Mouse (Mus musculus): Measurements from ENCODE around the gene Nudt12. TPM values are rescaled to one million over a fixed set of nuclear protein-coding genes. Genes with fewer than 3 reads are reported as not detected.

Nudt12 gene
- 3.7 and 3.9 TPM in 2 replicates for polyA plus RNA-seq (2015; fragmentation: Nextera tagmentation; extraction: Ambion mirVana)

DNA sequence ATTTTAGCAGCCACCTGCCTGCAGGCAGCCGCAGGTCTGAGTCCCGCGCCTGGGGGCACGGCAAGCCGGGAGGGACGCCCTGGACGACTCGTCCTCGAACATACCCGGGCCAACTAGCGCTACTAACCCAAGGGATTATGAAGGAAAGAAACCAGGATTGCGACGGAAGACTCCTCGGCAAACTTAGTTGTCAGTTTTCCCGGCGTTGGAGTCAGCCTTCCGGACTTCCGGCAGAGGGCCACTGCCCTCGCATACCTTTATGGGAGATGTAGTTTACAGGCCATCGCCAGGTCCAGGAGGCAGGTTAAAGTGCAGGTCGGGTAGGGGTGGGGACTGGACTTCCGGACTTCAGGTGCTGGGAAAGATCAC, at the start of gene Nudt12:
Gene Nudt12, minus strand, starts transcription at position 282 of the 369 bp plus-strand sequence.
- under 1% methylated on average over 22 of the region's 22 CpGs for WGBS
- no peaks in the 10 kb centered on the region for H3K9me3 ChIP-seq (replicated peaks)
- peak within 1 kb of the TSS; percentile 62 for H3K4me3 ChIP-seq (replicated peaks)
- no peaks in the 10 kb centered on the region for H3K4me1 ChIP-seq
- peak within 1 kb of the TSS; percentile 34; the same call in 1 of the 2 replicates for H3K9ac ChIP-seq
- H3K36me3 ChIP-seq = no peaks in the 10 kb centered on the region
- no peak within 1 kb of the TSS for H3K27ac ChIP-seq (replicated peaks)
- peak; percentile 78; the same call in 1 of the 2 replicates for ATAC-seq (ENCODE audit: insufficient number of reproducible peaks, low FRiP score, low TSS enrichment, low read depth)
- H3K4me2 ChIP-seq (replicated peaks) = peak within 1 kb of the TSS; percentile 69
- no peaks in the 10 kb centered on the region for H3K27me3 ChIP-seq

GRCm38 (mm10) chr17:59053306-59053705, 40.1 kb upstream of the Nudt12 start:
- Histone ChIP-seq H3K9ac (no peak overlapping the region), H3K4me2 (replicated peaks) (no peak overlapping the region), H3K27me3 (no peaks in the 10 kb centered on the region), H3K9me3 (replicated peaks) (no peaks in the 10 kb centered on the region), H3K4me1 (no peaks in the 10 kb centered on the region), H3K4me3 (replicated peaks) (no peak overlapping the region), H3K27ac (replicated peaks) (no peak overlapping the region), H3K36me3 (no peaks in the 10 kb centered on the region)
- 51% methylated on average over 4 of the region's 4 CpGs for WGBS
- no peak for ATAC-seq (ENCODE audit: insufficient number of reproducible peaks, low FRiP score, low TSS enrichment, low read depth)

DNA sequence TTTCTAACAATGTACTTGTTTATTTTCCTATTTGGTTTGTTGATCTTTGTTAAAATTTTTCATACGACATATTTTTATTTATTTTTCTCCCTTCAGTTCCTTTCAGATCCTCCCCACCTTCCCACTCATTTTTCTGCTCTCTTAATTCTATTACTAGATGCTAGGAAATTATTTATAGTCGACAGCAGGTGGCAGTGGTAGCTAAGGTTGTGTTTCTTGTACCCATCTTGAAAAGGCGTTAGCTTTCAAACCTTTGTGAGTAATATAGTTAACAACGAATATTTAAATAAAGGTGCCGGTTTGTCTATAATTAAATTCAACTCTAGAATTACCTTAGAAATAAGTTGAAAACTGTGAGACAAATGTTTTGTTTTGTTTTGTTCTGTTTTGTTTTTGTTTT, 26.6 kb upstream of the Nudt12 start:
- H3K4me1 ChIP-seq = no peaks in the 10 kb centered on the region
- H3K27ac ChIP-seq (replicated peaks) = no peak overlapping the region
- WGBS = 46% methylated on average over 5 of the region's 5 CpGs
- no peak overlapping the region for H3K9ac ChIP-seq
- no peaks in the 10 kb centered on the region for H3K9me3 ChIP-seq (replicated peaks)
- H3K27me3 ChIP-seq = no peaks in the 10 kb centered on the region
- H3K4me2 ChIP-seq (replicated peaks) = no peak overlapping the region
- no peaks in the 10 kb centered on the region for H3K36me3 ChIP-seq
- ATAC-seq (ENCODE audit: insufficient number of reproducible peaks, low FRiP score, low TSS enrichment, low read depth) = no peak
- H3K4me3 ChIP-seq (replicated peaks) = no peak overlapping the region

DNA sequence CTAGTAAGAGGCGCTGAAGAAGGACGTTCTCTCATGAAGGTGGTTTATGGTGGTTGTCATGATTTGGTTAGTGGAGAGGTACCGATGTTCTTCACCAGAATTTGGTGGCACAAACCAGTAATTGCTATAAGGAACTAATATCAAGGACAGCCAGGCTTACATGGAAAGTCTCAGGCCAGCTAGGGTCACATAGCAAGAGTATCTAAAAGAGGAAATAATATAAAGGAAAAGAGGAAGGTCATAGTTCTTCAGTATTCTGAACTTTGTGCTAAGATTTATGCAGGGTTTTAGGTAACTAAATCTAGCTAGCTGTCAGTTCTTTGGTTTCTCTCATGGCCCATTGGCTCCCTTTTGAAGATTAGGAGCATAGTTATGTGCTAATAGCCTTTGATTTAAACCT, 20.3 kb upstream of the Nudt12 start:
- H3K9me3 ChIP-seq (replicated peaks) = no peaks in the 10 kb centered on the region
- ATAC-seq (ENCODE audit: insufficient number of reproducible peaks, low FRiP score, low TSS enrichment, low read depth) = no peak

GRCm38 (mm10) chr17:59026336-59026735, 13.2 kb upstream of the Nudt12 start:
- Histone ChIP-seq H3K4me2 (replicated peaks) (no peak overlapping the region), H3K36me3 (no peaks in the 10 kb centered on the region), H3K9ac (no peak overlapping the region), H3K27me3 (no peaks in the 10 kb centered on the region), H3K9me3 (replicated peaks) (no peaks in the 10 kb centered on the region), H3K4me1 (no peaks in the 10 kb centered on the region), H3K4me3 (replicated peaks) (no peak overlapping the region), H3K27ac (replicated peaks) (no peak overlapping the region)
- ATAC-seq (ENCODE audit: insufficient number of reproducible peaks, low FRiP score, low TSS enrichment, low read depth) = no peak
- WGBS = 76% methylated on average over 3 of the region's 3 CpGs

More for the DNA sequence above, 20.3 kb upstream of the Nudt12 start:
- no peak overlapping the region for H3K4me2 ChIP-seq (replicated peaks)
- WGBS = 92% methylated on average over 3 of the region's 3 CpGs
- no peak overlapping the region for H3K9ac ChIP-seq
- no peaks in the 10 kb centered on the region for H3K36me3 ChIP-seq
- H3K27me3 ChIP-seq = no peaks in the 10 kb centered on the region
- H3K4me3 ChIP-seq (replicated peaks) = no peak overlapping the region
- H3K4me1 ChIP-seq = no peaks in the 10 kb centered on the region
- H3K27ac ChIP-seq (replicated peaks) = no peak overlapping the region

DNA sequence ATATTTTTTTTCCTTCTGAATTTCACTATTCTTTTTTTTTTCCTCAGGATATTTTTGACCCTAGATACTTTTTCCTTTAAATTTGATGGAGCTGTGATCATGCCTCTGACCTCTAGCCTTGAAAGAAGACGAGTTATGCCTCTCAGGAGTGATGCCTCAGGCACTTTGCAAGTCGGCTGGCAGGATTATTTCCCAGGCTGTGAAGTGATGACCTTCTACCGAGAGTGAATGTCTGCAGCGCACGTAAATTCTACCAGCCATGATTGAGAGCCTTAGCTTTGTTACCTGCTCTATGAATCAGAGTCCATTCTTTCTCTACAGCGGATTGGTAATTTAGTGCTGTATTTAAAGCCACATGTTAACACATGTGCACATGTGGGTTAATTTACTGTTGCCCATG, 11.3 kb upstream of the Nudt12 start:
- no peaks in the 10 kb centered on the region for H3K36me3 ChIP-seq
- H3K4me3 ChIP-seq (replicated peaks) = no peak overlapping the region
- no peaks in the 10 kb centered on the region for H3K27me3 ChIP-seq
- H3K27ac ChIP-seq (replicated peaks) = no peak overlapping the region
- no peaks in the 10 kb centered on the region for H3K9me3 ChIP-seq (replicated peaks)
- no peak overlapping the region for H3K9ac ChIP-seq
- 30% methylated on average over 6 of the region's 6 CpGs for WGBS
- H3K4me2 ChIP-seq (replicated peaks) = no peak overlapping the region
- no peak for ATAC-seq (ENCODE audit: insufficient number of reproducible peaks, low FRiP score, low TSS enrichment, low read depth)
- no peaks in the 10 kb centered on the region for H3K4me1 ChIP-seq

DNA sequence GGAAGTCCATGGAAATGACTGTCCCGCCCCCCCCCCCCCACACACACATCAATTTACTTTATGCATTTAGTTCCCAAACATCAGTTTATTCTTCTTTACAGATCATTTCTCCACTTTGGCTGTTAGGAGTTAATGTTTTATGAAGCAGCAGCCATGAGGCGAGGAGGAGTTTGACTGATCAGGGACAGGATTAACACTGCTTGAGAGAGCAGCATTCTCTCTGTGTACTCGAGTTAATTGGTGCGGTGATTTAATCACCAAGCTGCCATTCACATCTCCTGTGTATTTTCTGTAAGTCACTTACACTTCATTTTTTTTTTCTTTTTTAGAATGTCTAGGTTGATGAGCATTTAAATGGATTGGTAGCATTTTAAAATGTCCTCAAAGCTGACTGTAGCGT, 10.8 kb upstream of the Nudt12 start:
- no peak overlapping the region for H3K4me3 ChIP-seq (replicated peaks)
- no peak overlapping the region for H3K27ac ChIP-seq (replicated peaks)
- H3K4me2 ChIP-seq (replicated peaks) = no peak overlapping the region
- H3K4me1 ChIP-seq = no peaks in the 10 kb centered on the region
- 53% methylated on average over 5 of the region's 5 CpGs for WGBS
- no peaks in the 10 kb centered on the region for H3K9me3 ChIP-seq (replicated peaks)
- H3K27me3 ChIP-seq = no peaks in the 10 kb centered on the region
- no peak for ATAC-seq (ENCODE audit: insufficient number of reproducible peaks, low FRiP score, low TSS enrichment, low read depth)
- no peaks in the 10 kb centered on the region for H3K36me3 ChIP-seq
- H3K9ac ChIP-seq = no peak overlapping the region

- no peaks in the 10 kb centered on the region for H3K36me3 ChIP-seq
- H3K27ac ChIP-seq (replicated peaks) = no peak overlapping the region
- H3K4me3 ChIP-seq (replicated peaks) = no peak overlapping the region
- H3K4me1 ChIP-seq = no peaks in the 10 kb centered on the region
- no peak for ATAC-seq (ENCODE audit: insufficient number of reproducible peaks, low FRiP score, low TSS enrichment, low read depth)
- no peaks in the 10 kb centered on the region for H3K27me3 ChIP-seq
- H3K9ac ChIP-seq = no peak overlapping the region
- no peaks in the 10 kb centered on the region for H3K9me3 ChIP-seq (replicated peaks)
- H3K4me2 ChIP-seq (replicated peaks) = no peak overlapping the region
- WGBS = 45% methylated on average over 4 of the region's 4 CpGs
These were observed 5.5 kb upstream of the Nudt12 start for GRCm38 (mm10) chr17:59018666-59019065.

DNA sequence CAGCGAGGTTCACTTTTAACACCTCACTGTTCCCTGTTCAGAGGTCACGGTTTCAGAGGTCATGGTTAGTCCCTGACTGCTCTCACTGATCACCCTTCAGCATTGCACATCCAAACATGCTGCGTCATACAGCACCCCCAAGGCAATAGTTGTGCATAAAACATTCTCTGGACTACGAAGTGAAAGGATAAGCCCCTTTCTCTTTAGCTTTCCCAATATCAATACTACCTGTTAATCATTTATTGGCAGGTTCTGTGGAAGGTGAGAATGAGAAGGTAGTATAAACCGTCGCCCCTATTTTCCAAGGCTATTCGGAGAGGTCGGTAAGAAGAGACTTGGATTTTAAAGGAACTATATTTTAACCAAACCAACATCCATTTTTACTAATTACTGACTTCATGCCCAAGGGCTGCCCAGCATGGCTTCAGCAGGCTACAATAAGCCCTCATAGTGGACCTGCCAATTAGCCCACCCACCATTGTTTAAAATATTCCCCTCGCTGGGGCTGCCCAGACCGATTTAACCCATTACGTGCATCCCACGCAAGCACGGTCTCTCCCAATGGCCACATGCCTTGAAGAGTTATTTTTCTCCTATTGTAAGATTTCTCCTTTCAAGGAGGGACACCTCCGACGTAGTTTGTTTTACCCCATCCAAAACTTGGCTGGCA, 616 bp downstream of the Nudt12 start:
- Histone ChIP-seq H3K27me3 (no peaks in the 10 kb centered on the region), H3K9me3 (replicated peaks) (no peaks in the 10 kb centered on the region), H3K36me3 (no peaks in the 10 kb centered on the region), H3K9ac (peak overlapping the region; percentile 34; the same call in 1 of the 2 replicates), H3K4me1 (no peaks in the 10 kb centered on the region), H3K4me3 (replicated peaks) (peak overlapping the region; percentile 62), H3K27ac (replicated peaks) (no peak overlapping the region), H3K4me2 (replicated peaks) (peak overlapping the region; percentile 69)
- 12% methylated on average over 15 of the region's 15 CpGs for WGBS
- 0 out of 2 replicates have a peak, but pooled peaks have one; percentile 11 for ATAC-seq (ENCODE audit: insufficient number of reproducible peaks, low FRiP score, low TSS enrichment, low read depth)

GRCm38 (mm10) chr17:59011546-59012307, 1.4 kb downstream of the Nudt12 start:
- H3K9me3 ChIP-seq (replicated peaks) = no peaks in the 10 kb centered on the region
- 75% methylated on average over 13 of the region's 13 CpGs for WGBS
- no peak overlapping the region for H3K27ac ChIP-seq (replicated peaks)
- H3K9ac ChIP-seq = no peak overlapping the region
- H3K4me3 ChIP-seq (replicated peaks) = no peak overlapping the region
- ATAC-seq (ENCODE audit: insufficient number of reproducible peaks, low FRiP score, low TSS enrichment, low read depth) = no peak
- no peaks in the 10 kb centered on the region for H3K36me3 ChIP-seq
- no peak overlapping the region for H3K4me2 ChIP-seq (replicated peaks)
- H3K27me3 ChIP-seq = no peaks in the 10 kb centered on the region
- H3K4me1 ChIP-seq = no peaks in the 10 kb centered on the region

GRCm38 (mm10) chr17:58991275-58991674, 21.9 kb downstream of the Nudt12 start, which contains the start of gene Pdzph1:
Pdzph1 (minus strand) TSS chr17:58991375.
- ATAC-seq (ENCODE audit: insufficient number of reproducible peaks, low FRiP score, low TSS enrichment, low read depth) = no peak
- WGBS = 86% methylated on average over 6 of the region's 6 CpGs
- no peak within 1 kb of the TSS for H3K27ac ChIP-seq (replicated peaks)
- H3K9me3 ChIP-seq (replicated peaks) = no peaks in the 10 kb centered on the region
- H3K4me3 ChIP-seq (replicated peaks) = no peak within 1 kb of the TSS
- no peaks in the 10 kb centered on the region for H3K4me1 ChIP-seq
- H3K9ac ChIP-seq = no peak within 1 kb of the TSS
- no peaks in the 10 kb centered on the region for H3K36me3 ChIP-seq
- H3K4me2 ChIP-seq (replicated peaks) = no peak within 1 kb of the TSS
- no peaks in the 10 kb centered on the region for H3K27me3 ChIP-seq
